Mouse (Mus musculus) G1E (cell line): ENCODE measurements at regions not wholly inside any gene's neighbourhood (a gene's known extent, or its start where the extent isn't known, plus 50 kb on each side); places are given as distances from the start of the nearest gene placed in this dataset.

Experiments
- CTCF ChIP-seq: IDR thresholded peaks from 2 replicates; pipeline ENCODE4 v1.5.1; 2012; ENCODE audit warnings: low read depth, low read length, inconsistent platforms, mixed read lengths
- GATA1 ChIP-seq: IDR thresholded peaks from 2 replicates; pipeline ENCODE4 v1.6.1; 2012; ENCODE audit warnings: borderline replicate concordance, low read length, inconsistent platforms, mixed read lengths

- no peak for TF ChIP-seq CTCF
- no peak for TF ChIP-seq GATA1
These were observed 367.2 kb upstream of the Pik3r1 start for GRCm38 (mm10) chr13:102135210-102135609.
